Mouse (Mus musculus): Measurements from ENCODE around the gene Hint1. TPM values are rescaled to one million over a fixed set of nuclear protein-coding genes. Genes with fewer than 3 reads are reported as not detected.
"Not testable (repeated sequence)": the region's sequence is repeated elsewhere in the genome, so short reads cannot be mapped to it uniquely, and the experiment has no call there.

The Hint1 gene
- polyA plus RNA-seq, 1 experiment from 2014 or later = 644 TPM

DNA sequence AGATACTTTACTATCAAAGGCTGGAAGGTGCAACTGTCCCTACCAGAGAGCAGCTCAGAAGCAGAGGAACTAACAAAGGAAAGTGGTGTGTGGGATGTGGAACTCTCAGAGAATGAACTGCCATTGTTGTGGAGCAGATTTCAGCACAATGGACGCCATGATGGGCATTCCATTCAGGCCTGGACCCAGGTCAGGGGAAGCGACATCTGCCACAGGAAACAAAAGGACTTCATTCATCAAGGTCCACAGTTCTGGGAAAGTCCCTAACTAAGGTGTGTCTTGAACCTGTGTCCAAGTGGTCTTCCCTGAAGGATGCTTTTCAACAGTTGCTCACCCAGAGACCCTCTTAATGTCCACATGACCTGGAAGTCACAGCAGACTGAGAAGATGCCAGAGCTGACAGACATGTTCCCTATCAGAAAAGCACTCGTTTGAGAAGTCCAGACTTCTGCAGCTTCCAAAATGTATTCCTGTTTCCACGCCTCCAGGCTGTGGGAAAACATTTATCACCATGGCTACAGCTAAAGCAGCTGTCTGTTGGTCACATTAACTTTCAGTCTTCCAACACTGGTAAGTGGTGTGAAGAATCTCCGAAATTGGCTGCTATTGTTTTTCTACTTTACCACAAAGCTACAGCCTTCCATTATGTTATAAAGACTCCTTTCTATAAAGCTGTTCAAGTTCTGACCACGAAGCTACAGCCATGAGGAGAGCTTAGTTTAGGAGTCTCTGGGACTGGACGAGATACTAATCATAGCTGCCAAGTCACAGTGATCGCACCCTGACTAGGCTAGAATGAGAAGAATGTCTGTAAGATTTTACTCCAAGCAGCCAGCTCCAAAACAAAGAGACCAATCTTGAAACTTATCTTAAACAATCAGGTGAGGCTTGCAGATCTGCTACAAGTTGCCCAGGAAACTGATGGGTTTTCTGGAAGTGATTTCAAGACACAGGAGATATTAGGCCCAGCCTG is 20.4 kb upstream of the Hint1 start:
- Histone ChIP-seq H3K27ac (replicated peaks) (peak overlapping the region; percentile 35), H3K9me3 (no peaks in the 10 kb centered on the region), H3K27me3 (replicated peaks; ENCODE audit: low read depth, poor library complexity, severe bottlenecking) (no peaks in the 10 kb centered on the region), H3K4me3 (no peak overlapping the region), H3K36me3 (replicated peaks) (no peaks in the 10 kb centered on the region), H3K4me1 (peaks cover 21% of the 10 kb centered on the region)
- 62% methylated on average over 8 of the region's 8 CpGs for WGBS
- no peak for DNase-seq (ENCODE audit: low spot score)

DNA sequence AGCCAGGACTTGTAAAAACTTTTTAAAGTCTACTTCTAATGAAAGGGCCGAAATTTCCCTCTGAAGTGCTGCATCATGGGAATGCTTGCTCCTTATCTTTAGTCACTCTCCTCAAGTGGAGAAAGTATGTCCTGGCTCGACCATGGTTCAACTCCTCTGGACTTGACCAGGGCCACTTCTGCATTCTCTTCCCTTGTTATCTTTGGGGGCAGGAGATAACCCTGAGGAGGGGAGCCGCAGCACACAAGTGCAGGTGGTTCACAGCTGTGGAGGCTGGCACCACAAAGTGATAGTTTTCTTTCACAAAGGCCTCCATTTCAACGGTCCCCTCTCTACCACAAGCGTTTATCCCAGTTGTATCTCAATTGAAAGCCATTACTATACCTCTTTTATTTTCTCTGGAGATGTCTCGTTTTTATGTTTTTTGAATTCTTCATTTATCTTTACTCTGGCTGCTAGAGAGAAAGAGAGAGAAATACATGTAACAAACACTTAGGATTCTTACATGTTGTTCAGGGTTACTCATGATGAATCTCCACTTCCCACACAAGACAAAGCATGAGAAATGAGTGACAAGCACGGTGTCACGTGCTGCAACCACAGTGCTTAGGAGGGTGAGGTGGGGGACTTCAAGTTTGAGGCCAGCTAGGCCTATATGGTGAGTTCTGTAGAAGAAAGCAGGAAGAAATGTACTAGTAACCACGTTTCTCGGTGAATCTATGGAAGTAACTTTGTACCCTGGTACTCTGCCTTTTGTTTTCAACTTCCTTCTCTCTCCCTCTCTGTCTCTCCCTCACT is 16.0 kb upstream of the Hint1 start:
- no peaks in the 10 kb centered on the region for H3K9me3 ChIP-seq
- H3K36me3 ChIP-seq (replicated peaks) = no peaks in the 10 kb centered on the region
- H3K27ac ChIP-seq (replicated peaks) = no peak overlapping the region
- no peak for DNase-seq (ENCODE audit: low spot score)
- no peak overlapping the region for H3K4me3 ChIP-seq
- 88% methylated on average over 10 of the region's 10 CpGs for WGBS
- no peaks in the 10 kb centered on the region for H3K27me3 ChIP-seq (replicated peaks; ENCODE audit: low read depth, poor library complexity, severe bottlenecking)
- H3K4me1 ChIP-seq = peaks cover 13% of the 10 kb centered on the region

DNA sequence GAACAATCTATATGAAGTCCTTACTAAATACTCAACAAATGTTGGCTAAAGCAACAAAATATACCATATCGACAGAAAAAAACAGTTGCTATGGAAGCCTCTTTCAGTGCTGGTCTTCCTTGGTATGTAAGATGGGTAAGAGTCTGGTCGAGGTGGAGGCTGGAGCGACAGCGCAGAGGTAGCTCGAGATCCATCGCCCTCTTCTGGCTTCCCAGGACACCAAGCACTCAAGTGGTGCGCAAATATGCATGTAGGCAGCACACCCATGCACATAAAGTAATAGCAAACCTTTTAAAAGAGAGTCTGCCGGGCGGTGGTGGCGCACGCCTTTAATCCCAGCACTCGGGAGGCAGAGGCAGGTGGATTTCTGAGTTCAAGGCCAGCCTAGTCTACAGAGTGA is 14.5 kb upstream of the Hint1 start:
- Histone ChIP-seq H3K9me3 (no peaks in the 10 kb centered on the region), H3K4me1 (peaks cover under 1% of the 10 kb centered on the region; the same call in 1 of the 2 replicates), H3K27me3 (replicated peaks; ENCODE audit: low read depth, poor library complexity, severe bottlenecking) (no peaks in the 10 kb centered on the region), H3K27ac (replicated peaks) (no peak overlapping the region), H3K4me3 (no peak overlapping the region), H3K36me3 (replicated peaks) (no peaks in the 10 kb centered on the region)
- no peak for DNase-seq (ENCODE audit: low spot score)
- WGBS = 92% methylated on average over 12 of the region's 12 CpGs

DNA sequence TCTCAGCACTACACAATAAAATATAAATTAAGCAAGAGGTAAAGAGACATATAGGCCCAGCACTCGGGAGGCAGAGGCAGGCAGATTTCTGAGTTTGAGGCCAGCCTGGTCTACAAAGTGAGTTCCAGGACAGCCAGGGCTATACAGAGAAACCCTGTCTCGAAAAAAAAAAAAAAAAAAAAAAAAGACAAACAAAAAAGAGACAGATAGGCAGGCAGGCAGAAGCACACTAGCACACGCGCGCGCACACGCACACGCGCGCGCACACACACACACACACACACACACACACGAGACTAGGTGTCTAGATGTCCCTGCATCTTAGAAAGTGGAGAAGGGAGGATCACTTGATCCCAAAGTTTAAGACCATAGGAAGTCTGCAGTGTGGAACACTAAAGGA is 7.3 kb upstream of the Hint1 start:
- H3K4me1 ChIP-seq = peaks cover 13% of the 10 kb centered on the region
- WGBS = 95% methylated on average over 12 of the region's 12 CpGs
- DNase-seq (ENCODE audit: low spot score); H3K9me3 ChIP-seq; H3K4me3 ChIP-seq; H3K27me3 ChIP-seq (replicated peaks; ENCODE audit: low read depth, poor library complexity, severe bottlenecking); H3K36me3 ChIP-seq (replicated peaks); H3K27ac ChIP-seq (replicated peaks): not testable (repeated sequence)

DNA sequence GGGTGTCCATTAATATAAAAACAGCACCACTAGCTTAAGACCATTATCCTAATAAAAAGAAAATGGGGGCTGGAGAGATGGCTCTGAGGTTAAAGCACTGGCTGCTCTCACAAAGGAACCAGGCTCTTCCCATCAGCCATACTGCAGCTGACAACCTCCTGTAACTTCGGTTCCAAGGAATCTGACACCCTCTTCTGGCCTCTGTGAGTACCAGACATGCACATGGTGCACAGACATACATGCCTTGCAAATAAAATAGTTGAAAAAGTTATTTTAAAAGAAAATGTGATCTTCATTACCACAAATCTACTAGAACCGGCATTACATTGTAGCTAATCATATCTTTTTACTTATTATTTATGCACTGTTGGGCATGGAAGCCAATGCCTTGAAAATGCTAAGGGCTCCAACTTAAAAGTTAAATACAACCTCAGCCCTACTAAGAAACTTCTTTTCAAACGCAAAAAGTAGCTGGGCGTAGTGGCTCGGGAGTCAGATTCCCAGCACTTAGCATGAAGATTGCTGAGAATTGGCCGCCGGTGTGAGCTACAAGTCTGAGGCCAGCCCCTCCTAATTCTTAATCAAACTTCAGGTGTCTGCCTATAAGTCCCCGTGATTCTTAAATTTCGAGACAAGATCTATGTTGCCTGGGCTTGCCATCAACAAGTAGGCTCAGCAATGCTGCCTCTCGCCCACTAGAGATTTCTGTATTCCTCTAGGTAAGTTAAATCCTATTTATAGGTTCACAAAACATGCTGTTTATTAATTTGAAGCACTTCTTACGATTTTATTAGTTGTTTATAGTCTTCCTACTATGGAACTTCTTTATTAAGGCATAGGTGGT is 6.6 kb upstream of the Hint1 start:
- peak overlapping the region; percentile 81 for H3K4me3 ChIP-seq
- peak overlapping the region; percentile 95 for H3K27ac ChIP-seq (replicated peaks)
- WGBS = 29% methylated on average over 11 of the region's 11 CpGs
- DNase-seq (ENCODE audit: low spot score) = peak; percentile 30
- H3K36me3 ChIP-seq (replicated peaks) = no peaks in the 10 kb centered on the region
- H3K9me3 ChIP-seq = no peaks in the 10 kb centered on the region
- no peaks in the 10 kb centered on the region for H3K27me3 ChIP-seq (replicated peaks; ENCODE audit: low read depth, poor library complexity, severe bottlenecking)
- peaks cover 13% of the 10 kb centered on the region for H3K4me1 ChIP-seq

DNA sequence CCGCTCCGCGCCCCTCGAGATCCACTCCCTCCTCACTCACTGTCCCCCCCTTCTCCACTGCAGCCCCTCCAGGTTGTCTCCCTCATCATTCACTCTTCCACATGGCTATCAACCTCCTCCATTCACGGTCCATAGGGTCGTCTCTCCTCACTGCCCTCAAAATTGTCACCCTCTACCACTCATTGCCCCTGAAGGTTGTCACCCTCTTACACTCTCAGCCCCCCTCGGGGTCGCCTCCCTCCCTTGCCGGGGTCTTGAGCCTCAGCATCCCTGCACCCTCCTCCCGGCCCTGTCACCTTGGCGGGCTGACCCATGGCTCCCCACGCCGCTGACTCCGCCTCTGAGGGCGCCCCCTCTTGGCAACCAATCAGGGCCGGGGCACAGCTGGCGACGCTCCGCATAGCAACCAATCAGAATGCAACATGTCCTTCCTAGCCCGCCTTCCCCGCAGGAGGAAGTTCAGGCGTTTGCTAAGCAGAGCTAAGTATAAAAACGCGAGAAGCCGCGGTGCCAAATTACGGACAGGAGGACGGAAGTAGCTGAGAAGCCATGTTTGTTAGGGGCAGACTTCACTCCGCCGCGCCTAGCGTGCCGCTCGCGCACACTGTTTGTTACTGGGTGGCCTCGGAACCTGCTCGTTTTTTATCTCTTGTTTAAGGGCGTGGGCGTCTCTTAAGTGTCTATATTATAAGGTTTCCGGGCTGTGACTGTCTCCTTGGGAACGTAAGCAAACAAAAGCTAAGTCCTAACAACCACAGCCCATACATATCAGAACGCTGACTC is 5.7 kb upstream of the Hint1 start, which contains the start of gene Lyrm7:
TSS of gene Lyrm7 (minus strand) at position 661 of the 783 bp plus-strand sequence.
- H3K36me3 ChIP-seq (replicated peaks) = no peaks in the 10 kb centered on the region
- DNase-seq (ENCODE audit: low spot score) = peak; percentile 96
- H3K4me3 ChIP-seq = peak within 1 kb of the TSS; percentile 81
- peaks cover 15% of the 10 kb centered on the region for H3K4me1 ChIP-seq
- no peaks in the 10 kb centered on the region for H3K27me3 ChIP-seq (replicated peaks; ENCODE audit: low read depth, poor library complexity, severe bottlenecking)
- H3K9me3 ChIP-seq = no peaks in the 10 kb centered on the region
- peak within 1 kb of the TSS; percentile 95 for H3K27ac ChIP-seq (replicated peaks)
- under 1% methylated on average over 42 of the region's 42 CpGs for WGBS

DNA sequence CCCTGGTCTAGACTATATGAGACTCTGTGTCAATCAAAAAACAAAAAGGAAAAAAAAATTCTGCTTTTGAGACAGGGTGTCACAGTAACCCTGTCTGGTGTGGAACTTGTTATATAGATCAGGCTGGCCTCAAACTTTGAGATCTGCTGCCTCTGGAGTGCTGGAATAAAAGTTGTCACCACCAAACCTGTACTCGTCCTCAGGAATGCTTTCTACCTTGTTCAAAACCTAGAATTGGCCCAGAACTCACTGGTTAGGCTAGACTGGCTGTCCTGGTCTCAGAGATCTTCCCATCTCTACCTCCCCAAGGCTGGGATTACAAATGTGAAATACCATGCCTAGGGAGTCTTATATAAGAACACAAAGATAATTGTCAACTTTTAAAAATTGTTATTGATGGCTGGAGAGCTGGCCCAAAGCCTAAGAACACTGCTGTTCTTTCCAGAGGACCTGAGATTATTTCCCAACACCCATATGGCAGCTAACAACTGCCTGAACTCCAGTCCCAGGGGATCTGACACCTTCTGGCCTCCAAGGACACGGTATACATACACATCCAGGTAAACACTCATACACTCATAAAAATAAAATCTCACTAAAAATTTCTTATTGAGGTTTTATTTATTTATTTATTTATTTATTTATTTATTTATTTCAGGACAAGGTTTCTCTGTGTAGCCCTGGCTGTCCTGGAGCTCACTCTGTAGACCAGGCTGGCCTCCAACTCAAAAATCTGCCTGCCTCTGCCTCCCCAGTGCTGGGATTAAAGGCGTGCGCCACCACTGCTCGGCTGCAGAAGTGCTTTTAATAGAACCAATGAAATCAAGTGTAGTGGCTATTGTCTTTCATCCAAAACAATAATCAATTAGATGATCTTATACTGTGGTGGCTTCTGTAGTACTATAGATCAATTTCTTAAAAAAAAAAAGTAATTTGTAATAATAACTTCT is 4.4 kb upstream of the Hint1 start:
- 94% methylated on average over 5 of the region's 5 CpGs for WGBS
- peak overlapping the region; percentile 95 for H3K27ac ChIP-seq (replicated peaks)
- no peaks in the 10 kb centered on the region for H3K9me3 ChIP-seq
- DNase-seq (ENCODE audit: low spot score) = no peak
- H3K4me1 ChIP-seq = peaks cover 19% of the 10 kb centered on the region
- H3K27me3 ChIP-seq (replicated peaks; ENCODE audit: low read depth, poor library complexity, severe bottlenecking) = no peaks in the 10 kb centered on the region
- no peaks in the 10 kb centered on the region for H3K36me3 ChIP-seq (replicated peaks)
- peak overlapping the region; percentile 81 for H3K4me3 ChIP-seq

DNA sequence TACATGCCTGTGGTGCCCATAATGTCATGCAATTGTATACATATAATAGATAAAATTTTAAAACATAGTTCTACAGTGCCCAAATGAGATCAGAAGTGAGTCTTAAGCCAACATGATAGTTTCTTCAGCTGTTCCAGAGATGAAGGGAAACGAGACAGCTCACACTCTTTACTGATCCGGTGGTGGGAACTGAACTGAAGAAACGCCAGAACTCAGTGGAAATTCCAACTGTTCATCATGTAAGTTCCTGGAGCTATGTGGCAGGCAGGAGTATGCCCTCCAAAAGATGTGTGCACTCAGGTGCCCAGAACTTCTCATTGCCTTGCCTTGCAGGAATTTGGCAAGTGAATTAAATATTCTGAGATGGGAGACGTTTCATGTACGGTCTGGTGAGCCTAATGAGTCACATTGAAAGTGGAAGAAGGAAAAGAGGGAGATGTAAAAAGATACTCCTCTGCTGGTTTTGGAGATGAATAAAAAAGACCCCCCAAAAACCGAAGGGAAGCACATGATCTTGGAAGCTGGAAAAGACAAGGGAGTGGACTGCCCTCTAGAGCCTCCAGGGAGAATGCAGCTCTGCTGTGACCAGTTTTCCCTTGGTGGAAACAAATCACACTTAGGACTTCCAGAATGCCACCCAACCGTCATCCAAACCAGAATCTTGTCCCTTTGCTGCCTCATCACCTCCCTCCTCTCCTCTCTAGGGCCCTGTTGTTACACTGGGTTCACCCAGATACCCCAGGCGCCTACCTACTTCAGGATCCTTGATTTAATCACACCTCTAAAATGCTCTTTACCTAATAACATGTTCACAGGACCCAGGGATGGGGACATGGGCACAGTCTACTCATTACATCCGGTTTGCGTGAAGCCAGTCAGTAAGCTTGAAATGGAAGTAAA is 3.3 kb upstream of the Hint1 start:
- 45% methylated on average over 10 of the region's 10 CpGs for WGBS

DNA sequence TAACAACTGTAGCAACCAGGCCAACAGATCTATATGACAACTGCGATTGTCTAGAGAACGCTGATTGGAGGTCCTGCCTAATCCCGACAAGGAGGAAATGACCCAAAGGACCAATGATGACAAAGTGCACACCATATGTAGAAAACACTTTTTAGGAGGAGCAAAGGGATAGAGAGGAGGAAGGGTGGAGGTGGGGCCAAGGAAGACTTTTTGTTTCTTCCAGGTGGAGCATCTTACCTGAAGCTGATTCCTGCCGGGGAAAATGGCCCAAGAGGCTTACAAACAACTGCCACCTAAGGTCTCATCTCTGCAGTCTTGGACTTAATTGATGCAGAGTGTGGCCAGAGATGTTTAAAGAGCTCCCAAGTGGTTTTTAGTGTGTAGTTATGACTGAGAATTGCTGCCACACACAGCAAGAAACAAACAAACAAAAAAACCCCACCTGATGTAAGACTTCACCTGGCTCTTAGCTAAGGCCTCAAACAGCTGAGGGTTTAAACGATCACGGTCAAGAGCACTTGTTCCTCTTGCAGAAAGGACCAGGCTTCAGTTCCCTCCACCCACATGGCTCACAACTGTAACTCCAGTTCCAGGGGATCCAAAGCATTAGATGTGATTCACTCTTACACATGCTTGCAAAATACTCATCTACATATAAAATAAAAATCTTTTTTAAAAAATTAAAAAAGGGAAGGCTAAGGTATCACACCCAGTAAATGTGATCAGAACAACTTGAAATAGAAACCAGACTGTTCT is 675 bp upstream of the Hint1 start:
- H3K4me1 ChIP-seq = peaks cover 29% of the 10 kb centered on the region
- peak overlapping the region; percentile 96 for H3K4me3 ChIP-seq
- 72% methylated on average over 6 of the region's 6 CpGs for WGBS
- no peak for DNase-seq (ENCODE audit: low spot score)
- no peaks in the 10 kb centered on the region for H3K9me3 ChIP-seq
- peak overlapping the region; percentile 99 for H3K27ac ChIP-seq (replicated peaks)
- peaks cover 27% of the 10 kb centered on the region for H3K36me3 ChIP-seq (replicated peaks)
- no peaks in the 10 kb centered on the region for H3K27me3 ChIP-seq (replicated peaks; ENCODE audit: low read depth, poor library complexity, severe bottlenecking)

More for the DNA sequence above, 3.3 kb upstream of the Hint1 start:
- Histone ChIP-seq H3K9me3 (no peaks in the 10 kb centered on the region), H3K27me3 (replicated peaks; ENCODE audit: low read depth, poor library complexity, severe bottlenecking) (no peaks in the 10 kb centered on the region), H3K36me3 (replicated peaks) (peaks cover under 1% of the 10 kb centered on the region), H3K4me1 (peaks cover 25% of the 10 kb centered on the region), H3K27ac (replicated peaks) (no peak overlapping the region), H3K4me3 (no peak overlapping the region)
- peak; percentile 59 for DNase-seq (ENCODE audit: low spot score)

DNA sequence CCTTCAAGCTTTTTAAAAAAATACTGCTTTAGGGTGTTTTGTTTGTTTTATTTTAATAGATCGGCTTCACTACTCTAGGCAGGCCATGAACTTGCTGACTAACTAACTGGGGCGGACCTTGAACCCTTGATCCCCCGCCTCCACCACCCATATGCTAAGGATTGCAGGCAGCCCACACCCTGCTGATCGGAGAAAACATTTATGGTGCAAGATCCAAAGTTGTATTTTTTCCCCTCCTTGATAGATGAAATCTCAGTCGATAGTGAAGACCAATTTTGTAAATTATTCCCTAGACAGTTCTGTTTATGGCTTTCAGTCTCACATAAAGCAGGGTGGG is 834 bp downstream of the Hint1 start:
- peaks cover 42% of the 10 kb centered on the region for H3K36me3 ChIP-seq (replicated peaks)
- H3K27ac ChIP-seq (replicated peaks) = peak overlapping the region; percentile 99
- DNase-seq (ENCODE audit: low spot score) = no peak

More for the DNA sequence above, 834 bp downstream of the Hint1 start:
- WGBS = 3% methylated on average over 5 of the region's 5 CpGs
- Histone ChIP-seq H3K4me3 (peak overlapping the region; percentile 96), H3K9me3 (no peaks in the 10 kb centered on the region), H3K4me1 (peaks cover 23% of the 10 kb centered on the region), H3K27me3 (replicated peaks; ENCODE audit: low read depth, poor library complexity, severe bottlenecking) (no peaks in the 10 kb centered on the region)

Measured in embryonic facial prominence, embryonic 10.5 days (tissue).